Mouse (Mus musculus): ENCODE data around the gene Rasl10b. TPM values are rescaled to one million over a fixed set of nuclear protein-coding genes. Genes with fewer than 3 reads are reported as not detected.
A peak's percentile ranks its signal among the peaks of the same experiment; 100 is the strongest.

Gene Rasl10b
- polyA plus RNA-seq, 1 experiment from 2014 or later = 7.9 TPM

GRCm38 (mm10) chr11:83418566-83418965, 9.6 kb downstream of the Rasl10b start:
- WGBS = 7% methylated on average over 38 of the region's 38 CpGs
- no peaks in the 10 kb centered on the region for H3K9me3 ChIP-seq (replicated peaks; ENCODE audit: control insufficient read depth, low read length)
- no peaks in the 10 kb centered on the region for H3K36me3 ChIP-seq (ENCODE audit: control insufficient read depth, insufficient read depth, low read length)
- H3K27me3 ChIP-seq (replicated peaks; ENCODE audit: control insufficient read depth, insufficient read depth, low read length) = peaks cover 17% of the 10 kb centered on the region
- no peaks in the 10 kb centered on the region for H3K4me1 ChIP-seq (ENCODE audit: control insufficient read depth, insufficient read depth, low read length)
- no peak overlapping the region for H3K27ac ChIP-seq (ENCODE audit: low read depth, low read length)
- ATAC-seq = peak; percentile 84
- peak overlapping the region; percentile 42 for H3K4me2 ChIP-seq (ENCODE audit: low read length)
- H3K4me3 ChIP-seq (ENCODE audit: low read depth, low read length) = peak overlapping the region; percentile 11; the same call in 1 of the 2 replicates
- no peak overlapping the region for H3K9ac ChIP-seq (ENCODE audit: low read length)
- peak; percentile 68 for DNase-seq (ENCODE audit: low spot score)

DNA sequence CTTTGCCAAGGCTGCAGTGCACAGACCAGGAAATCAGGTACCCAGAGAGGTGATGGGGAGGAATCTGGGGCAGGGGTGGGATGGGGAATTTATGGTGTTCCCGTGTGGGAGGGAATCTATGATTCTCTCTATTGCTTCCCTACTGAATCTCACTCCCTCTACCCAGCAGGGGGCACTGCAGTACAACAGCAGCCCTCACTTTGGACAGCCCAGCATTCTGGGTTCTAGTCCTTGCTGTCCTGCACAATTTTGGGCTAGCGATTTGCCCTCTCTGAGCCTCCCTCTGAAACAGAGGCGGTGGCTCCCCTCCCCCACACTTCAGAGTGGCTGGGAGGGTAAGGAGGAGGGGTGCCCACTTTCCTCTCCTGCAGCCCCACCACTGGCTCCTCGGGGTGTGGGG, 11.4 kb downstream of the Rasl10b start:
- WGBS = 43% methylated on average over 4 of the region's 4 CpGs
- no peak for ATAC-seq
- H3K36me3 ChIP-seq (ENCODE audit: control insufficient read depth, insufficient read depth, low read length) = no peaks in the 10 kb centered on the region
- H3K4me2 ChIP-seq (ENCODE audit: low read length) = no peak overlapping the region
- no peak overlapping the region for H3K4me3 ChIP-seq (ENCODE audit: low read depth, low read length)
- H3K27me3 ChIP-seq (replicated peaks; ENCODE audit: control insufficient read depth, insufficient read depth, low read length) = peaks cover 17% of the 10 kb centered on the region
- H3K27ac ChIP-seq (ENCODE audit: low read depth, low read length) = no peak overlapping the region
- DNase-seq (ENCODE audit: low spot score) = no peak
- H3K4me1 ChIP-seq (ENCODE audit: control insufficient read depth, insufficient read depth, low read length) = no peaks in the 10 kb centered on the region
- no peaks in the 10 kb centered on the region for H3K9me3 ChIP-seq (replicated peaks; ENCODE audit: control insufficient read depth, low read length)
- no peak overlapping the region for H3K9ac ChIP-seq (ENCODE audit: low read length)

DNA sequence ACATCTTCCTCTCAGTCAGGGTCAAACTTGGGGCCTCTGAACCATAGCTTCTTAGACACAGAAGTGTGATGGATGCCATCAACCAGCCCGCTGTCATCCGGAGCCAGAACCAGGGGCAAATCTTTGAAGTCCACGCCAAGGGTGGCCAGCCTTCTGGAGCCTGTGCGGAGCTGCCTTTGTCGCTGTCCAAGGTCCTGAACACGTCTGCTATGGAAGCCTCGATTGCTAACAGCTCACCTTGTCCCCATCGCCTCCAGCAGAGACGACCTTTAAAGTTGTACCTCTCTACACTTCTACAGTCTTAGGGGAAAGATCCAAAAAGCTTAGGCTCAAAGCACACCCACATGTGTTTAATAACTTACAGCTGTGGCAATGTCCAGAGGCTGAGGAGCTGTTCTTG, 12.4 kb downstream of the Rasl10b start:
- H3K27me3 ChIP-seq (replicated peaks; ENCODE audit: control insufficient read depth, insufficient read depth, low read length) = peaks cover 17% of the 10 kb centered on the region
- H3K4me3 ChIP-seq (ENCODE audit: low read depth, low read length) = no peak overlapping the region
- H3K4me1 ChIP-seq (ENCODE audit: control insufficient read depth, insufficient read depth, low read length) = no peaks in the 10 kb centered on the region
- no peaks in the 10 kb centered on the region for H3K36me3 ChIP-seq (ENCODE audit: control insufficient read depth, insufficient read depth, low read length)
- no peak for ATAC-seq
- DNase-seq (ENCODE audit: low spot score) = peak; percentile 54
- H3K4me2 ChIP-seq (ENCODE audit: low read length) = no peak overlapping the region
- H3K9ac ChIP-seq (ENCODE audit: low read length) = no peak overlapping the region
- H3K27ac ChIP-seq (ENCODE audit: low read depth, low read length) = no peak overlapping the region
- 4% methylated on average over 9 of the region's 9 CpGs for WGBS
- no peaks in the 10 kb centered on the region for H3K9me3 ChIP-seq (replicated peaks; ENCODE audit: control insufficient read depth, low read length)

DNA sequence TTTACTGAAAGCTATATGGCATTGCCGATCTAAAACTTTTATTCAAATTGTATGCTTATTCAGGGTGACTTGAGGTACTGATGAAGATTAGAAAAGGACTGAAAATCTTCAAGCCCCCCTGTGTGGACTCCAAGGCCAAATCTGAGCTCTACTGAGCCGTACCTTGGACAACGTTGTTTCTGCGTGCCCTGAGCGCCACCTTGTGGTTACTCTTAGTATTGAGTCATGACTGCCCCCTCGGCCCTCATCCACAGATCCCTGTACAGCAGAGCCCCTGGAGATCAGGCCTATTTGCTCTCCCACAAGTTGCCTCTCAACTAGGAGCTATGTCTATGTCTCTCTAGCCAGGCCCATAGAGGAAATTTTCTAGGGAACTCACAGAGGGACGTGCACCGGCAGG, 15.7 kb downstream of the Rasl10b start:
- no peaks in the 10 kb centered on the region for H3K36me3 ChIP-seq (ENCODE audit: control insufficient read depth, insufficient read depth, low read length)
- H3K27ac ChIP-seq (ENCODE audit: low read depth, low read length) = no peak overlapping the region
- peak; percentile 81 for DNase-seq (ENCODE audit: low spot score)
- H3K4me2 ChIP-seq (ENCODE audit: low read length) = no peak overlapping the region
- ATAC-seq = peak; percentile 80
- no peaks in the 10 kb centered on the region for H3K4me1 ChIP-seq (ENCODE audit: control insufficient read depth, insufficient read depth, low read length)
- WGBS = 7% methylated on average over 8 of the region's 8 CpGs
- no peak overlapping the region for H3K9ac ChIP-seq (ENCODE audit: low read length)
- no peak overlapping the region for H3K4me3 ChIP-seq (ENCODE audit: low read depth, low read length)
- H3K27me3 ChIP-seq (replicated peaks; ENCODE audit: control insufficient read depth, insufficient read depth, low read length) = peaks cover 8% of the 10 kb centered on the region; the same call in 1 of the 2 replicates
- no peaks in the 10 kb centered on the region for H3K9me3 ChIP-seq (replicated peaks; ENCODE audit: control insufficient read depth, low read length)

GRCm38 (mm10) chr11:83426964-83427363, 18.0 kb downstream of the Rasl10b start:
- H3K9me3 ChIP-seq (replicated peaks; ENCODE audit: control insufficient read depth, low read length) = no peaks in the 10 kb centered on the region
- no peak overlapping the region for H3K4me3 ChIP-seq (ENCODE audit: low read depth, low read length)
- WGBS = 54% methylated on average over 17 of the region's 17 CpGs
- no peak overlapping the region; the same call in 1 of the 2 replicates for H3K9ac ChIP-seq (ENCODE audit: low read length)
- no peaks in the 10 kb centered on the region for H3K4me1 ChIP-seq (ENCODE audit: control insufficient read depth, insufficient read depth, low read length)
- ATAC-seq = no peak
- peaks cover 4% of the 10 kb centered on the region; the same call in 1 of the 2 replicates for H3K27me3 ChIP-seq (replicated peaks; ENCODE audit: control insufficient read depth, insufficient read depth, low read length)
- no peak overlapping the region for H3K27ac ChIP-seq (ENCODE audit: low read depth, low read length)
- H3K4me2 ChIP-seq (ENCODE audit: low read length) = no peak overlapping the region
- no peaks in the 10 kb centered on the region for H3K36me3 ChIP-seq (ENCODE audit: control insufficient read depth, insufficient read depth, low read length)
- DNase-seq (ENCODE audit: low spot score) = no peak

GRCm38 (mm10) chr11:83429355-83429754, 20.4 kb downstream of the Rasl10b start, which contains the start of gene Gas2l2:
Gene Gas2l2 (minus strand): TSS chr11:83429455.
- ATAC-seq (no peak), DNase-seq (ENCODE audit: low spot score) (no peak)
- Histone ChIP-seq H3K4me2 (ENCODE audit: low read length) (no peak within 1 kb of the TSS), H3K27me3 (replicated peaks; ENCODE audit: control insufficient read depth, insufficient read depth, low read length) (peaks cover 4% of the 10 kb centered on the region; the same call in 1 of the 2 replicates), H3K9ac (ENCODE audit: low read length) (no peak within 1 kb of the TSS), H3K36me3 (ENCODE audit: control insufficient read depth, insufficient read depth, low read length) (no peaks in the 10 kb centered on the region), H3K9me3 (replicated peaks; ENCODE audit: control insufficient read depth, low read length) (no peaks in the 10 kb centered on the region), H3K4me3 (ENCODE audit: low read depth, low read length) (no peak within 1 kb of the TSS), H3K27ac (ENCODE audit: low read depth, low read length) (no peak within 1 kb of the TSS), H3K4me1 (ENCODE audit: control insufficient read depth, insufficient read depth, low read length) (no peaks in the 10 kb centered on the region)
- WGBS = 52% methylated on average over 5 of the region's 5 CpGs

DNA sequence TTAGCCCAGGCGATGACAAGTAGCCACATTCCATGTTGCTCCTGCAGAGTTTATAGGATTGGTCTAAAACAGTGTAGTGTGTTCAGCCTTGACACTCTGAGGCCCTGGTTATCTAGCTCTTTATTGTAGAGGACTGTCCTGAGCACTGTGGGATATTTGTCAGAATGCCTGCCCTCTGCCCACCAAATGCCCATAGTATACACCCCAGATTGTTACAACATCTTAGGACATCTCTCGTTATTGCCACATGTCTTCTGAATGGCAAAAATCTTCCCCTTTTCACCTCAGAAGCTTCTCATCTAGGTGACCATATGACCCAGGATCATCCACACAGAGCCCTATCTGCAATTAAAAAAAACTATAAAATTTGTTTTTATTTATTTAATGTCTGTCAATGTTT, 23.6 kb downstream of the Rasl10b start:
- no peak for ATAC-seq
- WGBS = 78% methylated on average over 2 of the region's 2 CpGs
- no peak overlapping the region for H3K4me3 ChIP-seq (ENCODE audit: low read depth, low read length)

GRCm38 (mm10) chr11:83437377-83437776, 28.4 kb downstream of the Rasl10b start, which contains the start of gene 1700020L24Rik:
Gene 1700020L24Rik (plus strand): TSS chr11:83437677.
- no peak for DNase-seq (ENCODE audit: low spot score)
- WGBS = 95% methylated on average over 1 of the region's 1 CpGs
- ATAC-seq = no peak
- H3K27ac ChIP-seq (ENCODE audit: low read depth, low read length) = no peak within 1 kb of the TSS
- no peak within 1 kb of the TSS for H3K9ac ChIP-seq (ENCODE audit: low read length)
- H3K4me1 ChIP-seq (ENCODE audit: control insufficient read depth, insufficient read depth, low read length) = no peaks in the 10 kb centered on the region
- H3K4me2 ChIP-seq (ENCODE audit: low read length) = no peak within 1 kb of the TSS
- H3K27me3 ChIP-seq (replicated peaks; ENCODE audit: control insufficient read depth, insufficient read depth, low read length) = peaks cover 14% of the 10 kb centered on the region
- no peak within 1 kb of the TSS for H3K4me3 ChIP-seq (ENCODE audit: low read depth, low read length)
- no peaks in the 10 kb centered on the region for H3K36me3 ChIP-seq (ENCODE audit: control insufficient read depth, insufficient read depth, low read length)
- no peaks in the 10 kb centered on the region for H3K9me3 ChIP-seq (replicated peaks; ENCODE audit: control insufficient read depth, low read length)

More for the DNA sequence above, 23.6 kb downstream of the Rasl10b start:
- no peaks in the 10 kb centered on the region for H3K4me1 ChIP-seq (ENCODE audit: control insufficient read depth, insufficient read depth, low read length)
- H3K36me3 ChIP-seq (ENCODE audit: control insufficient read depth, insufficient read depth, low read length) = no peaks in the 10 kb centered on the region
- peaks cover 4% of the 10 kb centered on the region; the same call in 1 of the 2 replicates for H3K27me3 ChIP-seq (replicated peaks; ENCODE audit: control insufficient read depth, insufficient read depth, low read length)
- no peak overlapping the region for H3K27ac ChIP-seq (ENCODE audit: low read depth, low read length)
- no peaks in the 10 kb centered on the region for H3K9me3 ChIP-seq (replicated peaks; ENCODE audit: control insufficient read depth, low read length)
- no peak overlapping the region for H3K9ac ChIP-seq (ENCODE audit: low read length)
- no peak overlapping the region for H3K4me2 ChIP-seq (ENCODE audit: low read length)
- no peak for DNase-seq (ENCODE audit: low spot score)

DNA sequence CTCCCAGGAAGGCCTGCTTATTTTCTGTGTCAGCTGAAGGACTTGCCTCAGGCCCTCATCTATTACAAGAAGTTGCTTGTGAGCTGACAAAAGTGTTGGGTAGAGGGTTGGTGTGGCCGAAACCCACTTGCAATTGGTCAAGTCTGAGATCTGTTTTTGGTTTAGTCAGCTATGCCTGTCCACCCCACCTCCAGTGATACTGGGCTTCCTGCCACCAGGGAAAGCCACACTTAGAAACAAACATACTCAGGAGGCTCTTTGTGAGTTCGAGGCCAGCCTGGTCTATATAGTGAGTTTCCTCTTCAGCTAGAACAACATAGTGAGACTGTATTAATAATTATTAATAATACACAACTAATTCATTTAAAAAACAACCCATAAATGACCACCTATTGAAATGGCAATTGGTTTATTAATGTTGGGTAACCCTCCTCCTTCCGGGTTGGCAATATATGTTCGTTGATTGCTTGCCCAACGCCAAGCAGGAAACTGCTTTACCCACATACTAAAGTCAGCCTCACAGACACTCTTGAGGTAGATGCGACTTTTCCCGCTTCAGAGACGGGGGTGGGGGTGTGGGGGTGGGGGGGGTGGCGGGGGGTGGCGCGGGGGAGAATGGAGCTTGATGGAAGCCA, 30.6 kb downstream of the Rasl10b start:
- H3K9me3 ChIP-seq (replicated peaks; ENCODE audit: control insufficient read depth, low read length) = no peaks in the 10 kb centered on the region
- no peaks in the 10 kb centered on the region; the same call in 1 of the 2 replicates for H3K4me1 ChIP-seq (ENCODE audit: control insufficient read depth, insufficient read depth, low read length)
- peak overlapping the region; percentile 47 for H3K4me3 ChIP-seq (ENCODE audit: low read depth, low read length)
- peak overlapping the region; percentile 61; the same call in 1 of the 2 replicates for H3K9ac ChIP-seq (ENCODE audit: low read length)
- 31% methylated on average over 11 of the region's 11 CpGs for WGBS
- peaks cover 33% of the 10 kb centered on the region for H3K27me3 ChIP-seq (replicated peaks; ENCODE audit: control insufficient read depth, insufficient read depth, low read length)
- no peak overlapping the region for H3K27ac ChIP-seq (ENCODE audit: low read depth, low read length)
- H3K36me3 ChIP-seq (ENCODE audit: control insufficient read depth, insufficient read depth, low read length) = no peaks in the 10 kb centered on the region
- peak overlapping the region; percentile 79 for H3K4me2 ChIP-seq (ENCODE audit: low read length)
- no peak for ATAC-seq
- no peak for DNase-seq (ENCODE audit: low spot score)

All from forebrain, embryonic 14.5 days (tissue).